Mouse (Mus musculus): ENCODE data around the gene Rara.

DNA sequence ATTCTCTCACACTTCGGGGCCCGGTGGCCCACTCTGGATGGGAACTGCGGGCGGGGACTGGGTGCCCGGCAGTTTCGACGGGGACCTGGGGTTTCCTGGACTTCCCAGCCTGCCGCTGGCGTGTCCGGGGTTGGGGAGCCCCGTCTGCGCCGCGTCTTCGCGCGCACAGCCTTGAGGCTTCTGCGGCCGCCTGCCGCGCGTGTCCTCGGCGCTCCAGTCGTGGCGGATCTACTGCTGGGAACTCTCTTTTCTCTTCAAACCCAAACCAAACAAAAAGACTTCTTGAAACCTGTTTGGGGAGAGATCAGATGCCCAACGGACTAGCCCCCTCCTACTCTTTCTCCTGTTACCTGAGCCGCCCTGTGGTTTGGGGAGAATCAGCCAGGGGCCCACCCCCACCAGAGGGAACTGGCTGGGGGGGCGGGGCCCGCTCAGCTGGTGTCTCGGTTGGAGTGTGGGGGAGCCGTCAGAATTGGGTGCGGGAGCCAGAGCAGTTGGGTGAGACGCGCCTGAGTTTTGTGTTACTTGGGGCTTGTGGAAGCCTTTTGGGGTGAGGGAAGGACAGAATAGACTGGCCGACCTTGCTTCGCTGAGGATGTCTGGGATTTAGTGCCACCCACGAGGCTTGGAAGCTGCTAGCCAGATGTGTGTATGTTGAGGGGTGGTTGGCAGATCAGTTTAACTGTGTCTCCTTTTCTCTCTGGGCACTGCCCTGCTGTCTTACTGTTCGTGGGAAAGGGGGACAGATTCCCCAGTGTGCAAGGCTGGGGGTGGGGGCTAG, 10.5 kb downstream of the Rara start:
- TF ChIP-seq CTCF (IDR thresholded peaks at IDR 0.05; ENCODE audit: low read depth) = no peak
- no peak for TF ChIP-seq EP300 (optimal IDR thresholded peaks at IDR 0.05)

All from stomach, postnatal 0 days (tissue).